Mouse (Mus musculus): ENCODE results near the gene Gm9958.

Gene Gm9958

DNA sequence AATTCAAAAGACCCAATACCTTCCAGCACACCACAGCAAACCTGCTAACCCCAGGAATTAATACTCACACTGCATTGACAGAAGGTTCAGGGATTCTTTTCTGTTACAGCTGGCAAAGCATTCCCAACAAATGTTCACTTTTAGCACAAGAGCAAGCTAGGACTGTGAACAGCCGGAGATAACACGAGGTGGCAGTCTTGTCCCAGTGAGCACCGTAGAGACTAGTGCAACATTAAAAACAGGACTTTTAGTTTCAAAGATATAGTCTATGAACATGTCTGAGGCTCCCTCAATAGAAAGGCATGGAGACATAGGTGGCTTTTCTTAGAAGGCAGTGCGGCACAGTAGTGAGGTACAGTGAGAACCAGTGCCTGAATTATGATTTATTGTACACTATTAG lies 38.2 kb downstream of the Gm9958 start:
- 43% methylated on average over 4 of the region's 4 CpGs for WGBS

DNA sequence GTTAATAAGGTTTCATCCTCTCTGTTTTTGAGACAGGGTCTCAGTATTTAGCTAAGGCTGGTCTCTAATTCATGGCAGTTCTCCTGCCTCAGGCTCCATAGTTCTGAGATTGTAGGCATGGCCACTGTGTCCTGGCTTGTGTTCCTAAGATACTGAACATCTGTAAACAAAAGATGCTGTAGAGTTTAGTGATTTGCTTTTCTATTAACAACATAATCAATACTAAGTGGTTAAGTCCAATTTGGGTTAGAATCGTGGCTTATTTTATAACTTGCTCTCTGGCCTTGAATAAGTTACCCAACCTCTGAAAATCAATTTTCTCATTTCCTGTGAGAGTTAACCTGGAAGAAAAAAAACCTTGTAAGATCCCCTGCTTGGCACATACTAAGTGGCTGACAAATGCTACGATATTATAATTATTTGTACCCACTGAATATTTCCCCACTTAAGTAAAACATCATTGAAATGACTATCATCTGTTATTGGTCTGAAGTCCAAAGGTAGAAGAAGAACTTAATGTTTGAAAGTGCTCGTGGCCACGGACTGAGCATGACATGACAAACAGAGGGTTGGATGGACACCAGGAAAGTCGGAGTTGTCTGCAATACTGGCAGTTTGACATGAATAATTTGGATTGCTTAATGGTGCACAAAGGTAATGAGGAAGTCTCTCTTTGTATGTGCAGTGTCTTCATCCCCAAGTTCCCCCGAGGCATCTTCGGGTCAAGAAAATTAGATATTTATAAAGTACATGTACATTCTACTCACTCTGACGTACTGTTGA lies 47.3 kb downstream of the Gm9958 start:
- WGBS = 80% methylated on average over 8 of the region's 8 CpGs

- WGBS = 64% methylated on average over 6 of the region's 6 CpGs
Observed at GRCm38 (mm10) chr5:90414925-90415295, 47.9 kb downstream of the Gm9958 start.
